8 mouse cellular contexts compared by ENCODE assay signal in the genomic region with DNA sequence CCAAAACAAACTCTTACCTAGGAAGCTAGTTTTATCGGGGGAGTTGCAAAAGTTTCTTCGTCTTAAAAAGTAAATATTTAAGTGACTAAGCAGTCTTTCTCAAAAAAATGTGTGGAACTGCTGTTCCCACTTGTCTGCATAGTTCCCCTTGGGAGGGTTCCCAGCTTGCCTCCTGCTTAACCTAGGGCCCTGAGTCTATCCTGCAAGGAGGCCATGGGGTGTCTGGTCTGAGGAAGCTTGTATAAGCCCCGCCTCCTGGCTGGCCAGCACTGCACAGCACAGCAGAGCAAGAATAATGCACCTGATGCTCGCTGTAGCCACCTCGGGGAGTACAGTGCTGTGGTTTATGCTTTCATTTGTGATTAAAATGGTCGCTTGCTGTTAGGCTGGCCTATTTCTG.
DNase-seq lines count a peak whose midpoint lies in the region; ATAC-seq and TF ChIP-seq lines count a peak whose summit lies in the region.

No protein-coding gene starts in this region.

- DNase-seq in heart, adult 8-10 months (ENCODE audit: low spot score): no peak
- DNase-seq in kidney, postnatal 25 days: peak; percentile 51 to 62
- no peak for DNase-seq in left cerebral cortex, postnatal 36 days (ENCODE audit: low spot score in 2 of 2)
- no peak for DNase-seq in thymus, postnatal 10 days (ENCODE audit: low spot score in 2 of 2)
- no peak for DNase-seq in cerebellum, postnatal 25 days

- no peaks in the 10 kb centered on the region for H3K36me3 ChIP-seq in heart, embryonic 14.5 days (ENCODE audit: control insufficient read depth, insufficient read depth, low read length)
- no peaks in the 10 kb centered on the region for H3K36me3 ChIP-seq in forebrain, embryonic 12.5 days (replicated peaks)
- H3K36me3 ChIP-seq in myocyte (ENCODE audit: control insufficient read depth, insufficient read depth): no peaks in the 10 kb centered on the region

- H3K27ac ChIP-seq in heart, embryonic 14.5 days (replicated peaks in 1 of 2; ENCODE audit: control insufficient read depth in 1 of 2, insufficient read depth in 1 of 2, low read depth in 2 of 2, low read length in 2 of 2): no peak overlapping the region
- 0 out of 2 replicates have a peak overlapping the region, but pooled peaks have one; percentile 32 for H3K27ac ChIP-seq in forebrain, embryonic 12.5 days

- 38% methylated on average over 6 of the region's 6 CpGs for WGBS in heart, embryonic 14.5 days
- WGBS in forebrain, embryonic 12.5 days: 29% methylated on average over 6 of the region's 6 CpGs

- ATAC-seq in heart, embryonic 14.5 days (ENCODE audit: insufficient number of reproducible peaks, insufficient read depth, low FRiP score, low read depth): 0 out of 2 replicates have a peak, but pooled peaks have one; percentile 35
- no peak for ATAC-seq in forebrain, embryonic 12.5 days (ENCODE audit: low FRiP score)

- 0 out of 2 replicates have a peak overlapping the region, but pooled peaks have one; percentile 7 for H3K9ac ChIP-seq in heart, embryonic 14.5 days (ENCODE audit: low read length)
- no peak overlapping the region for H3K9ac ChIP-seq in forebrain, embryonic 12.5 days

- no peak for TF ChIP-seq POLR2A in myocyte (IDR thresholded peaks at IDR 0.05; ENCODE audit: insufficient read length, low read depth)

- H3K4me3 ChIP-seq in heart, embryonic 14.5 days (ENCODE audit: control insufficient read depth in 1 of 2, insufficient read depth in 1 of 2, low read depth in 1 of 2, low read length in 2 of 2): 0 out of 4 replicates have a peak overlapping the region, but pooled peaks of 1 of the 2 experiments have one; percentile 15
- peak overlapping the region; percentile 18 for H3K4me3 ChIP-seq in forebrain, embryonic 12.5 days (replicated peaks)
- no peak overlapping the region for H3K4me3 ChIP-seq in myocyte

- peaks cover 43 to 59% of the 10 kb centered on the region in 2 experiments for H3K4me1 ChIP-seq in heart, embryonic 14.5 days (ENCODE audit: control insufficient read depth in 2 of 2, insufficient read depth in 2 of 2, low read length in 2 of 2)
- H3K4me1 ChIP-seq in forebrain, embryonic 12.5 days: peaks cover 79% of the 10 kb centered on the region

- H3K9me3 ChIP-seq in heart, embryonic 14.5 days (ENCODE audit: control insufficient read depth, low read length): no peaks in the 10 kb centered on the region
- H3K9me3 ChIP-seq in forebrain, embryonic 12.5 days: no peaks in the 10 kb centered on the region

- H3K27me3 ChIP-seq in heart, embryonic 14.5 days (ENCODE audit: control insufficient read depth, insufficient read depth, low read length): no peaks in the 10 kb centered on the region
- H3K27me3 ChIP-seq in forebrain, embryonic 12.5 days: peaks cover 74% of the 10 kb centered on the region
- H3K27me3 ChIP-seq in myocyte (ENCODE audit: control insufficient read depth, insufficient read depth, insufficient read length): no peaks in the 10 kb centered on the region

- H3ac ChIP-seq in myocyte (ENCODE audit: control insufficient read depth, insufficient read length): no peak overlapping the region

- intact Hi-C loops in left cerebral cortex, postnatal 36 days (cut with DNase I): no loop called here

- H3K4me2 ChIP-seq in heart, embryonic 14.5 days (ENCODE audit: low read length): peak overlapping the region; percentile 42
- H3K4me2 ChIP-seq in forebrain, embryonic 12.5 days: peak overlapping the region; percentile 96
- H3K4me2 ChIP-seq in myocyte (ENCODE audit: low read depth): peak overlapping the region; percentile 84

- peaks cover 88% of the 10 kb centered on the region for H3K79me2 ChIP-seq in myocyte (ENCODE audit: control insufficient read depth, insufficient read depth)

TF ChIP-seq in myocyte, 11 proteins besides CTCF, POLR2A, EP300 and RAD21:
- TF ChIP-seq TCF3 (IDR thresholded peaks at IDR 0.05; ENCODE audit: insufficient read length, low read depth) (no peak), SRF (IDR thresholded peaks at IDR 0.05; ENCODE audit: control insufficient read depth, insufficient read length, low read depth) (no peak), USF1 (IDR thresholded peaks at IDR 0.05; ENCODE audit: low read depth) (no peak), MYOD1 (IDR thresholded peaks at IDR 0.05; ENCODE audit: control insufficient read depth in 1 of 3, insufficient read length in 2 of 3, low read depth in 2 of 3) (no peak), E2F4 (IDR thresholded peaks at IDR 0.05; ENCODE audit: insufficient read depth) (no peak), POLR2AphosphoS2 (IDR thresholded peaks at IDR 0.05; ENCODE audit: insufficient read length, low read depth) (no peak), TCF12 (IDR thresholded peaks at IDR 0.05; ENCODE audit: insufficient read depth, poor library complexity, severe bottlenecking) (no peak), REST (IDR thresholded peaks at IDR 0.05; ENCODE audit: insufficient read depth, insufficient read length) (no peak), MYOG (IDR thresholded peaks at IDR 0.05; ENCODE audit: control insufficient read depth in 1 of 3, insufficient read depth in 1 of 3, insufficient read length in 2 of 3, low read depth in 2 of 3) (no peak), CEBPB (IDR thresholded peaks at IDR 0.05; ENCODE audit: insufficient read depth, poor library complexity, severe bottlenecking) (no peak), MAX (IDR thresholded peaks at IDR 0.05; ENCODE audit: low read depth) (no peak)

Comparison
In these comparisons a context has a peak if more than half of its experiments do, and no peak if none do; other contexts are left out.
1. H3K4me2 ChIP-seq: peak in every context shown above with its lines; median percentile 96 in forebrain, embryonic 12.5 days; 84 in myocyte; 42 in heart, embryonic 14.5 days.
2. DNase-seq: peak in kidney, postnatal 25 days (2 of 2); none in heart, adult 8-10 months (single experiment), left cerebral cortex, postnatal 36 days (0 of 2), thymus, postnatal 10 days (0 of 2) and cerebellum, postnatal 25 days (0 of 2).